Mouse (Mus musculus) liver, adult 2 months (tissue): ENCODE measurements around the gene Rgs7. TPM values are rescaled to one million over a fixed set of nuclear protein-coding genes. Genes with fewer than 3 reads are reported as not detected.

Experiments
- DNase-seq: peaks from one replicate; pipeline ENCODE4 v3.0.0-alpha.2; 2011; ENCODE audit warnings: low read depth, low spot score; ENCODE audit errors: extremely low read depth
- H3K27ac ChIP-seq: fragments of 200-500 bp; replicated peaks from 2 replicates; pipeline ENCODE4 v1.5.1; 2012; ENCODE audit warnings: low read depth, mild to moderate bottlenecking, control low read depth, inconsistent platforms, low read length; ENCODE audit not compliant: insufficient read depth
- H3K27me3 ChIP-seq: fragments of 200-500 bp; 2 replicates; pipeline ENCODE4 v1.6.1; 2012; ENCODE audit warnings: mild to moderate bottlenecking, moderate library complexity, low read length, inconsistent platforms; ENCODE audit not compliant: control insufficient read depth, insufficient read depth
- H3K36me3 ChIP-seq: fragments of 200-500 bp; 2 replicates; pipeline ENCODE4 v1.6.1; 2012; ENCODE audit warnings: low read length, inconsistent platforms; ENCODE audit not compliant: control insufficient read depth, insufficient read depth
- H3K4me1 ChIP-seq: fragments of 200-500 bp; 2 replicates; pipeline ENCODE4 v1.6.1; 2011; ENCODE audit warnings: low read length; ENCODE audit not compliant: control insufficient read depth, insufficient read depth
- H3K4me3 ChIP-seq: fragments of 200-500 bp; 2 replicates; pipeline ENCODE4 v1.5.1; 2011; ENCODE audit warnings: low read depth, mild to moderate bottlenecking, control low read depth, low read length, moderate library complexity; ENCODE audit not compliant: insufficient read depth
- H3K79me2 ChIP-seq: fragments of 200-500 bp; 2 replicates; pipeline ENCODE4 v1.6.1; 2012; ENCODE audit warnings: inconsistent platforms, mild to moderate bottlenecking, low read length, moderate library complexity; ENCODE audit not compliant: control insufficient read depth, insufficient read depth
- H3K9ac ChIP-seq: fragments of 200-500 bp; 2 replicates; pipeline ENCODE4 v1.6.1; 2012; ENCODE audit warnings: low read depth, mild to moderate bottlenecking, control low read depth, inconsistent platforms, low read length
- CTCF ChIP-seq: fragments of 200-500 bp; IDR thresholded peaks from 2 replicates; pipeline ENCODE4 v1.5.1; 2011; ENCODE audit warnings: low read depth, low read length, control low read depth
- POLR2A ChIP-seq: fragments of 200-500 bp; IDR thresholded peaks from 2 replicates; pipeline ENCODE4 v1.6.1; 2011; ENCODE audit warnings: low read length, control low read depth; ENCODE audit not compliant: insufficient read depth; ENCODE audit errors: extremely low read depth
- WGBS: fragments of 180-500 bp; shearing (Covaris S2); methylation state at CpG from one replicate; pipeline ENCODE4 v1.1.7; 2018; 5-methylcytosine and 5-hydroxymethylcytosine counted together
- polyA plus RNA-seq: library from polyadenylated mRNA; depleted of rRNA; stranded (reverse); fragments of >200 nt; gene quantifications from 2 replicates; pipeline ENCODE4 v1.2.3, GENCODE M21; 2012
- total RNA-seq: library from RNA; depleted of rRNA; stranded (reverse); fragments of >200 nt; gene quantifications from 2 replicates; pipeline ENCODE4 v1.2.3, GENCODE M21; 2014

The Rgs7 gene
- total and polyA plus RNA-seq, 2 experiments, result 0.09 to 0.11 TPM

DNA sequence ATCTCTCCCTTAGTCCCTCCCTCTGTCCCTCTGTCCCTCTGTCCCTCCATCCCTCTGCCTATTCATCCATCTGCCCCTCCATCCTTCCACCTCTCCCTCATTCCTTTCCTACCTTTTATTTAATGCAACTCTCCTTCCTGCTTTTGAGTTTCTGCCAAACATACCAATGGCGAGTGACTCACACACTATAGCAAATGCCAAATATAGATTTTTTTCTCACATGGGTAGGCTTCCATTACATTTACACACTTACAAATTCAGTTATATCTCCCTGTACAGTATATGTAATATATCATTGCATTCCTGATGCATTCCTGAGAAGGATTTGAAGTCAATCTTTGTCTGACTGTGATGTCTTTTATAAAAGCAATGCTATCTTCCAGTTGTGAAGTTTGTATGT is 202.2 kb downstream of the Rgs7 start:
- Histone ChIP-seq H3K27ac (no peak overlapping the region), H3K9ac (no peak overlapping the region), H3K4me1 (no peaks in the 10 kb centered on the region), H3K79me2 (no peaks in the 10 kb centered on the region), H3K36me3 (no peaks in the 10 kb centered on the region), H3K4me3 (no peak overlapping the region), H3K27me3 (no peaks in the 10 kb centered on the region)
- 45% methylated on average over 1 of the region's 1 CpGs for WGBS
- no peak for DNase-seq
- TF ChIP-seq CTCF, result no peak
- TF ChIP-seq POLR2A, result no peak

DNA sequence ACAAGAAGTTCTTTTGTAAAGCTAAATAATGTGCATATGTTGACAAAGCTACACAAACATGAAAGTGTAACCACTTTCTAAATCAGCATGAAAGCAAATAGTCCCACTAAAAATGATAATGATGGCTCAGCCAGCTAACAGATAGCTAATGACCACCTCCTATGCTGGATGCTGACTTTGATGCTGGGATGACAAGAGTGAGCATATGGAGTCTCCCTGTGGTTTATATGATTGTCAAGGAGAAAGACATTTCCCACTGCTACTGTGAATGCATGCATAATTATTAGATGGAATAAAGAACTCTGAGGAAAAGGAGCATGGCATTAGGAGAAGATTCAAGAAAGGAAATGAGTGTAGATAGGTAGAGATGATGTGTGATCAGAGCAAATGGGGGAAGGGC is 230.0 kb downstream of the Rgs7 start:
- Histone ChIP-seq H3K27me3 (no peaks in the 10 kb centered on the region), H3K4me1 (no peaks in the 10 kb centered on the region), H3K36me3 (no peaks in the 10 kb centered on the region), H3K27ac (no peak overlapping the region), H3K4me3 (no peak overlapping the region), H3K79me2 (no peaks in the 10 kb centered on the region), H3K9ac (no peak overlapping the region)
- DNase-seq, result no peak
- TF ChIP-seq POLR2A (no peak), CTCF (no peak)

DNA sequence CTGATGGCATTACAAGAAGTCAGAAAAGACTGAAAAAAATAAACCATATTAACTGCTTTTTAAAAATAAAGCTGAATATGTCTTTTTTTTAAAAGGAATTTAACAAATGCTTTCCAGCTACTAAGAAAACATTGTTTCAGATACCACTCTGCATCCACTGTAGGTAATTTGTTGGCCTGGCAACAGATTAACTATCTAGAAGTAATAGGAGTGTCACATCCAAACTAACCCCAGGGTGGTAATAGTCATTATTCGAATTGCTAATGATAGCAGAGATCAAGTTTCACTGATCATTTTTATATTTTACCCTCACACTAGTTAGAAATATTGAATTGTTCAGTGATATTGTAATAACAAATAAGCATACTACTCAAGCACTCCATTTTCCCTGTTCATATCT is 232.9 kb downstream of the Rgs7 start:
- Histone ChIP-seq H3K27ac (no peak overlapping the region), H3K27me3 (no peaks in the 10 kb centered on the region), H3K9ac (no peak overlapping the region), H3K4me1 (no peaks in the 10 kb centered on the region), H3K4me3 (no peak overlapping the region), H3K79me2 (no peaks in the 10 kb centered on the region), H3K36me3 (no peaks in the 10 kb centered on the region)
- TF ChIP-seq POLR2A (no peak), CTCF (no peak)
- 30% methylated on average over 1 of the region's 1 CpGs for WGBS
- no peak for DNase-seq

DNA sequence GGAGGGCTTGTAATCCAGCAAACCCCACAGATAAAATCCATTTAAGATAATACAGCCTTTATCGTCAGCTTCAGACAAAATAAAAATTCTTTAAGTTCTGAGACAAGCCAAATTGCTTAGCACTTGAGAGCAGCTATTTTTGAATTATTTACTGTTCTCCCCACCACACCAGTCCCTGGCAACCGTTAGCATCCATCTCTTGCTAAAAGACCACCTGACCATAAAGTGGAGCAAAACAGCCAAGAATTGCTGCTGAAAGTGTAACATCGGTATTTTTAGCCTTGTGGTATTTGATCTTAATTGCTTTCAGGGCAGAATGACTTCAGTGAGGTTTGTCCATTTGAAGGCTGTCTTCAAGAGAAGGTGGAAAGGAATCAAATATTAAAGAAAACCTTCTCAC is 237.1 kb downstream of the Rgs7 start:
- 77% methylated on average over 3 of the region's 3 CpGs for WGBS
- no peaks in the 10 kb centered on the region for H3K27me3 ChIP-seq
- no peaks in the 10 kb centered on the region for H3K79me2 ChIP-seq
- no peaks in the 10 kb centered on the region for H3K36me3 ChIP-seq
- TF ChIP-seq POLR2A, result no peak
- no peak for TF ChIP-seq CTCF
- no peak overlapping the region for H3K27ac ChIP-seq
- H3K4me1 ChIP-seq, result no peaks in the 10 kb centered on the region
- H3K4me3 ChIP-seq, result no peak overlapping the region
- DNase-seq, result no peak
- no peak overlapping the region for H3K9ac ChIP-seq

DNA sequence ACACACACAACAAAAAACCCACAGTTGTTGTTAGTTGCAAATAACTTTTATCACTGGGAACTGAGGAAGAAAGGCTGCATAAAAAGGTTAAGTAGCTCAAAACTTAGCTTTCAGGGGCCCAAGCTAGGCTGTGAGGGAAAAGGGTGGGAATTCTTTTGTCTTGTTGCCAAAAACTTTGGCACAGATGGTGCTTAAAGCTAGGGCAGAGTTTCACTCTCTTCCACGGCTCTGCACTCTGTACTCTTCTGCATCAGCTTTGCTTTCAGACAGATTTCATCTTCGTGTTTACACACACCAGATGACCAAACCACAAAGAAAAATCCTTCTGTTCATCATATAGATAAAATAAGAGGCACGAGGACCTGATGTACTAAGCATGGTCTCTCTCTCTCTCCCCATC is 237.6 kb downstream of the Rgs7 start:
- WGBS, result 54% methylated on average over 3 of the region's 3 CpGs
- H3K79me2 ChIP-seq, result no peaks in the 10 kb centered on the region
- no peak overlapping the region for H3K9ac ChIP-seq
- no peak for DNase-seq
- no peaks in the 10 kb centered on the region for H3K27me3 ChIP-seq
- TF ChIP-seq CTCF (no peak), POLR2A (no peak)
- H3K27ac ChIP-seq, result no peak overlapping the region
- no peak overlapping the region for H3K4me3 ChIP-seq
- no peaks in the 10 kb centered on the region for H3K36me3 ChIP-seq
- H3K4me1 ChIP-seq, result no peaks in the 10 kb centered on the region

DNA sequence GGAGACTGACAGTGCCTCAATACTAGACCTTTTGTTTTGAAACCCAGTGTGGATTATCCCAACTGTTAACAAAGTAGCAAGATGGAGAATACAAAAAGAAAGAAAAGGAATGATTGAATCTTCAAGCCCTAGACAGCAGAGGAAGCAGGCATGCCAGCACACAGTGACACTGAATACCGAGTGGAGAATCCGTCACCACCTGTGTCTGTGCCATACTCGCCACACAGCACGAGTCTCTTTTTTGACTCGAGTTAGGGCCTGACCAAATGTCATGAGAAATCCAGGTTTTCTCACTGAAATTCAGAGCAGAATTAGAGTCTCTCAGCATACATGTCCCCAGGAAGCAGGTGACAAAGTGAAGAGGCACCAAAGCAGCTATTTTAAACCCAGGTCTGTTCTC is 250.2 kb downstream of the Rgs7 start:
- Histone ChIP-seq H3K79me2 (no peaks in the 10 kb centered on the region), H3K36me3 (no peaks in the 10 kb centered on the region), H3K9ac (no peak overlapping the region), H3K27ac (no peak overlapping the region), H3K4me1 (no peaks in the 10 kb centered on the region), H3K27me3 (no peaks in the 10 kb centered on the region), H3K4me3 (no peak overlapping the region)
- WGBS, result 83% methylated on average over 5 of the region's 5 CpGs
- no peak for DNase-seq
- TF ChIP-seq POLR2A, result no peak
- TF ChIP-seq CTCF, result no peak
